Mouse (Mus musculus) c-Kit-positive CD71-negative TER-119-negative erythroid progenitor cells, embryonic 14.5 days (primary cell): ENCODE data around the gene Hlcs.

Experiments used
- DNase-seq: peaks from one replicate; pipeline ENCODE4 v3.0.0-alpha.2; 2013; ENCODE audit warnings: low read depth

The Hlcs gene

DNA sequence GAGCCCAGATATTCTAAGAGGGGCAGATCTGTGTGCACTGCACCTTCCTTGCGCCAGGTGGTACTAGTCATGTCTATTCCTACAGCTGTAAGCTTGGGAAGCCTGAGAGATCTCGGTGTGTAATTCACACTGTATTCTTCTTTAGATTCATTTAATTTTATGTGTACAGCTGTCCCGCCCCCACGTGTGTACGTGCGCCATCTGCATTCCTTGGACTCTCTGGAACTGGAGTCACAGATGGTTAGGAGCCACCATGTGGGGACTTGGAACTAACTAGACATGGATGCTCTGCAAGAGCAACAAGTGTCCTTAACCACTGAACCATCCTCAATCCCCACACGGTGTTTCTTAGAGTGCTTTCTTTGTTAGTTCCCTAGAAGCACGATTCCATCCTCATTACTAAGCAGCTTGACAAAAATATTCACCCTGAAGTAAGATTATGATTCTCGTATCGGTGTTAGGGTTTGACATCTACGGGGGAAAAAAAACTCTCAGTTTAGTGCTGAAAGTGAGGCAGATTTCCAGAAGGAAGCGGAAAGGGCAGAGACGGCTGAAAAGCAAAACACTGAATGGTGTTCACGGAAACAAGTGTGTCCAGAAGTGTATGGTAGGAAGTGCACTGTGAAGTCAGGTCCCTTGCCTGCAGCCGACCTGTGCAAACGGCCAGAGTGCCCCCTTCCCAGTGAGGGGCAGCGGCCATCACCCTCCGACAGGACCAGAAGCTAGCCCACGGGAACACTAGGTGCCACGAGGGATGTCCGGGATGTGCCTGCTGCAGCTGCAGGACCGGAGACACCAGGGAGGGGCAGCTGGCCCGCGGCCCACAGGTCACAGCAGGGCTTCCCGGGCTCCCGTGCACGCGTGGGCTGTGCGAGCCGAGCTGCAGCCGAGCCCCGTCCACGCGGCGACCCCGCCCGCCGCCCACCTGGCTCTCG is 24.0 kb downstream of the Hlcs start:
- DNase-seq, result no peak

- DNase-seq, result no peak
These were observed 25.5 kb downstream of the Hlcs start for GRCm38 (mm10) chr16:94287826-94288225.

DNA sequence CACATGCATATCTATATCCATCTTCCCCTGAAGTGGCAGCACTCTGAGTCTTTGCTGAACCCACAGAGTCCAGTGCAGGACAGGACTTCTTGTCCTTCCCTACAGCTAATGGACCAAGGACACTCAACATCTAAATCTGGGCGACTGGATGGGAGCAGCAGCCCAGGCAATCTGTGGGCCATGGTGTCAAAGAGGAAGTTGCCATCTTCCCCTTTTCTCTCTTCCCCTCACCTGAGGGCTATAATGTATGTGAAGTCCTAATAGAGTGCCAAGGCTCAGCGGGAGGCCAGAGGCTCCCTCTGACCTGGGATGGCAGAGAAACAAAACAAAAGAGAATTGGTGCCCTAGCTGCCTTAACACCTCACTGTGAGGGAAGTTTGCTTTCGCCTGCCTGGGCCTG is 29.4 kb downstream of the Hlcs start:
- no peak for DNase-seq

GRCm38 (mm10) chr16:94270826-94271225 is 42.5 kb downstream of the Hlcs start:
- no peak for DNase-seq

DNA sequence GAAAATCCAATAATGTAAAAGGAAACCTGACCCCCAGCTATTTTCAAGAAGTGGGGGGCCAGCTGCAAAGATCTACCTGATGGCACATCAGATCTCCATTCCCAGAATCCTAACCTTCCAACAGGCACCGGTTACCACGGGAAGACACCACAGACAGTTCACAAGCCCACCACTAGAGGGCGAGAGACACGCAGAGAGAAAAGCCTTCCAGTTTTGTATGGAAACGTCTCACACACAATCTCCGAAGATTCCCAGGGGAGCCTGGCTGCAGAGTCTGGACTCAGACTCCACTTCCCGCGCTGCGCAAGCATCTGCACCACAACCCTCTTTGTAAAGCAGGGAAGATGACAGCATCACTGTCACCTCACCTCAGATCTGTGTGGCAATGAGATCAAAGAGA is 43.7 kb downstream of the Hlcs start:
- peak; percentile 50 for DNase-seq

DNA sequence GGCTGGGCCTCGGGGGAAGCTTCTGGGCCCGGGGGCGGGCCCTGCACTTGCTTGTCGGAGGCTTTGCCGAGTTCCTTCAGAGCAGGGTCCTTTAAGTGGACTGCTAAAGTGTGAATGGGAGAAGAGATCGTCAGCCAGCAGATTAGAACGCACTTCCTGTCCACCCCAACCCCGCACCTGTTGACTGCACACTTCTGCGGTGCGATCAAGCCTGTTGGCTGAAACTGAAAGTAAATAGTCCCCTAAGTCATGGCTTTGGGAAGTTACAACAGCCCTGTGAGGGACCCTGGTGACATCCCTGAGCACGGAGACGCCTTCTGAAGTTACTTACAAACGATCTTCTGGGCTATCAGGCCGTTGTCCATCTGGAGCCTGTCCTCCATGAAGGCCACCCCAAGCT is 45.2 kb downstream of the Hlcs start:
- DNase-seq, result no peak

DNA sequence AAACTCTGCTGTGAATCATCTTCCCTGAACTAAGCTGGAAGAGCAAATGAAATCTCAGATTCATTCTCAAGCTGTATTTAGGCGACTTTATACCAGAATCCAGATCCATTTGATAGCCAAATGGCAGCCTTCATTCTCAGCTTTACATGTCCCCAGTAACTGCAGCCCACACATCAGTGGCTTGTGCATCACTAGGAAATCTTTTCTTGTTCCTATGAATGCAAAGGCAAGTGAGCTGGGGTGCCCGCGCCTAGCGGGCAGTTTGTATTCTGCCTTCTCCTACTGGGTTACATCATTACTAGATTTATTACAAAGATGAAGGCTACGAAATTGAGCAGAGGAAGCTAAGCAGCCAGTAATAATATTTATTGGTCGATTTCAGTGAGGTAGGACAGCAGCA is 48.8 kb downstream of the Hlcs start:
- DNase-seq, result no peak

DNA sequence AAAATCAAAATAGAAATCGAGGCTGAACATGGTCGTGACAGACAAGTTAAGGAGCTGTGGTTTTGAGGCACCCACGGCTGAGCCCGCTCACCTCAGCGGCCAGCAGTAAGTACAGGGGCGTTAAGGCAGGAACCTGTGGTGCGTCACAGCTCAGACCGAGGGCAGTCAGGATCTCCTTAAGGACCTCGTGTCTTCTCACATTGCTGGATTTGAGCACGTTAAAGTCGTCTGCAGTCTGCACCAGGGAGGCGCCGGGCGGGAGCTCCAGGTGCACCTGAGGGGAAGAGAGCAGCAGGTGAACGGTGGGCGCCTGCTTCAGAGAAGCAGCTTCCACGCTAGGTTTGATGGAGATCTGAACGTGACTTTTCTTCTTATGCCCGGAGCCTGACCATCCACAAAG is 50.9 kb downstream of the Hlcs start:
- DNase-seq, result no peak

- DNase-seq, result no peak
These were observed 52.3 kb downstream of the Hlcs start for GRCm38 (mm10) chr16:94260938-94261630.

GRCm38 (mm10) chr16:94258366-94259310 is 54.7 kb downstream of the Hlcs start:
- DNase-seq, result peak; percentile 81

GRCm38 (mm10) chr16:94255592-94255991 is 57.8 kb downstream of the Hlcs start:
- no peak for DNase-seq

DNA sequence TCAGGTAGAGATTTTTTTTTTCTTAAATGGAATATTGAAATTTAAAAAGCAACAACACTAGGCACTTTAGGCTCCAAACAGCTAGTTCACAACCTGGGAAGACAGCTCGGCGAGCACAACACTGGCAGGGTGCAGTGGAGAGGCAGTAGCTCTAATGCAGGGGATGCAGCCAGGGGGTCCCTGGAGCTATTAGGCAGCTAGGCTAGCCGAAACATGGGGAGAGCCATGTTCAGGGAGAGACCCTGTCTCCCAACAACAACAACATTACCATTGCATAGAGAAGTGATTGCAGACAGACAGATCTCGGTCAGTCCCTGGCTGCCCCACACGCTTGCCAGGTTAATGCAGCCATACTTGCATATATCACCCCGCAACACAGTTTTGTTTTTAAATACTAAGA is 58.3 kb downstream of the Hlcs start:
- DNase-seq, result no peak

DNA sequence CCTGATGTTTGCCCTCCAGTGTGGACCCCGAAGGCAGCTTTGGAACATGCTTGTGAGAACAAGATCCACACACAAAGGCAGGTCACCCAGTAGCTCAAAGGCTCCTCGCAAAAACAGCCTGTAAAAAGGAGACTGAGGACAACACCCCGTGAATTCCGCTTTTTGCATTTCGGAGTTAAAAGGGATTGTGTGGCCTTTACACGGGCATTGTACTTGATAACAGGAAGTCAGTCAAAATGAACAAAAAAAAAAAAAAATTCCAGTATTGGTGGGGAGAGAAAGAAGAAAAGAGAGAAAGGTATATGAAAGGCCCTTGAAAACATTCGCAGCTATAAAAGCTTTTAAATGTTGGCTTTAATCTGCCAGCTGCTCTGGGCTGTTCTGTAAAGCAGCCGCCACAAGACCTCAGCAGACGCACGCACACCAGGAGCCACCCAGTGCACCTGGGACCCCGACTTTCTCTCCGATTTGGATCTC is 58.9 kb downstream of the Hlcs start:
- DNase-seq, result no peak

GRCm38 (mm10) chr16:94253671-94254414 is 59.5 kb downstream of the Hlcs start:
- DNase-seq, result no peak

- no peak for DNase-seq
These were observed 61.6 kb downstream of the Hlcs start for GRCm38 (mm10) chr16:94251756-94252155.

DNA sequence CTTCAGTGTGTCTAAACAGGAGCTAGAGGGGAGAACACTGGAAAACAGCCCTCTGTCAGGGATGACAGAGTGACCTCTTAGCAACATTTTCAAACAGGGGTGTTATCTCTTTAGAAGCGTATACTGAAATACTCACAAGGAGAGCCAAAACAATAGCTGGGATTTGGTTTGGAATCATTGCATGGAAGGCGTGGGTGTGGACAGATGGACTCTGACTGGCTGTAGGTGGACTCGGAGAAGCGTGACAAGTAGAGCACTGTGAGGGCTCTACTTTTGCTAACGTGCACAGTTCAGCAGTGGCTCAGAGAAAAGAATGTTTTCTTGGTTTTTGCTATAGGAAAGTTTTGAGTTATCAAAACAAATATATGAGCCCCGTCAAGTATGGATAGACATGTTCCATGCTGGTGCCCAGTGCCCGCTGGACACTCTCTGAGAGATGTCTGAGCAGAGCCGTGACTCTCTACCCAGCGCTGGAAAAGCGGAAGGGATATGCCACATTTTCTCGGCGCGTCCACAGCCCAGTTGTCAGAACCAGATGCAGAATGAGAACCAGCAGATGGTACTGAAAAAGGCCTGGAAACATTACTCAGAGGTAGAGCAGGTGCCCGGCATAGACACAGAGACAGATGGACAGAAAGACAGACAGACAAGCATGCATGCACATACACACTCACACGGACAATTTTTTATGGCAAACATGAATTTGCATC is 62.6 kb downstream of the Hlcs start:
- no peak for DNase-seq

- DNase-seq, result no peak
These were observed 63.2 kb downstream of the Hlcs start for GRCm38 (mm10) chr16:94250136-94250535.

DNA sequence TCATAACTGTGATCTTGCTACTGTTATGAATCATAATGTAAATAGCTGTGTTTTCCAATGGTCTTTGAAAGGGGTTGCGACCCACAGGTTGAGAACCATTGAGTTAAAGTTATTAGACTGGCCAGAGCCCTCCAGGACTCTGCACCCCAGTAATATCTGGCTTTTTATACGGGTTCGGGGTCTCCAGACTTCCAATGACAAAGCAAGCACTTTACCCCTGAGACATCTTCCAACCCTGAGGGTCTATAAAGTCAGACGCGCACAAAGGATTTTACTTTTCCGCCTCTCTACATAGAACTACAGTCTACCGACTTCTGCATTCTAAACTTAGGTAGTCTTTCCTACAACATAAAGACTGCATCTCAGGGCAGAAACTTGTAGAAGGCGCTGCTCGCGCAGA is 63.7 kb downstream of the Hlcs start:
- no peak for DNase-seq

DNA sequence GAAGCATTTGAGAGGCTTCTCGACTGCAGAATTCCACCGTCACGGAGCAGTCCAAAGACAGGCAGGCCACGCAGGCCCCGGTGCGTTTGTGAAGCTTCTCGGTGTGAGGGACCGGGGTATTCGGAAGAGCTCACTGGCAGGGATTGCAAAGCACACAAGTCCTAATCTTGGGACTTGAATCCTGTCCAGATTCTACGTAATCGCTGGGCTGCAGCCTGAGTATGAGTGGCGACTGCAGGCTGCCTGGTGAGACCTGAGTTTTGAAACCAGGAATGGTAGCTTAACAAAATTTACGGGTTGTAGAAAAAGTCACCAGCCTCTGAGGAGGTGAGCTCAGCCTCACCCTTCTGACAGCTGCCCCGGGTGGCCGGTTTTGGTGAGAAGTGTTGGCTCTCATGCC is 64.7 kb downstream of the Hlcs start:
- no peak for DNase-seq

- DNase-seq, result no peak
These were observed 66.4 kb downstream of the Hlcs start for GRCm38 (mm10) chr16:94246976-94247375.
